ENCODE assay signal across 8 mouse cellular contexts in the genomic region with DNA sequence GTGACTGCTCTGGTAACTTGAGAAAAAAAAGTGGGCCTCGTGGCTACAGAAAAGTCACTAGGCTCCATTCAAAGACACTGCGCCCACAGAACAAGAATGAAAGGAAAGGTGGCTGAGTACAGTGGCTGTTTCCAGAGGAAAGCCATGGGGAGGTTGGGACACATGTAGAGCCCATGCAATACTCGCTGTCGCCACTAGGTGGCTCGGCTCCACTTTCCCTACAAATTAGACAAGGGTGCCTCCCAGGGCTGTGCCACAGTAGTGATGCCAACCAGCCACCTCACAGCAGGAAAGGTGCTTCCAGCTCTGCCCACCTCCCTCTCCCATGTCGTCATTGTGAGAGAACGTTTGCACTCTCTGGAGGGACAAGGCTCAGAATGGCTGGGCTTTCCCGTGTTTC.
A peak's percentile ranks its signal among the peaks of the same experiment; 100 is the strongest.
DNase-seq lines count a peak whose midpoint lies in the region; ATAC-seq lines count a peak whose summit lies in the region.

No protein-coding gene starts in this region.

- peak; percentile 24 for DNase-seq in gastrocnemius, postnatal 10 days
- no peak for DNase-seq in gastrocnemius, postnatal 4 days (ENCODE audit: low spot score in 2 of 2)
- peak; percentile 5 for DNase-seq in ovary, postnatal 36 days (ENCODE audit: low spot score)
- no peak for DNase-seq in ovary, adult 18-20 months (ENCODE audit: low spot score)
- DNase-seq in thymus, postnatal 14 days = peak; percentile 12
- no peak for DNase-seq in natural killer cell, adult 2 months (ENCODE audit: low spot score in 2 of 2)
- no peak for DNase-seq in ovary, postnatal 14 days (ENCODE audit: low spot score)

- ATAC-seq in common myeloid progenitor, adult 5-6 weeks (replicated peaks; ENCODE audit: low read depth, poor library complexity, severe bottlenecking) = 0 out of 2 replicates have a peak, but pooled peaks have one; percentile 54

Comparison
In these comparisons a context has a peak if more than half of its experiments do, and no peak if none do; other contexts are left out.
1. DNase-seq: peak in gastrocnemius, postnatal 10 days (single experiment), ovary, postnatal 36 days (single experiment) and thymus, postnatal 14 days (single experiment); none in gastrocnemius, postnatal 4 days (0 of 2), ovary, adult 18-20 months (single experiment), natural killer cell, adult 2 months (0 of 2) and ovary, postnatal 14 days (single experiment).